Comparison of ENCODE assay signal across 19 mouse cellular contexts in the genomic region with DNA sequence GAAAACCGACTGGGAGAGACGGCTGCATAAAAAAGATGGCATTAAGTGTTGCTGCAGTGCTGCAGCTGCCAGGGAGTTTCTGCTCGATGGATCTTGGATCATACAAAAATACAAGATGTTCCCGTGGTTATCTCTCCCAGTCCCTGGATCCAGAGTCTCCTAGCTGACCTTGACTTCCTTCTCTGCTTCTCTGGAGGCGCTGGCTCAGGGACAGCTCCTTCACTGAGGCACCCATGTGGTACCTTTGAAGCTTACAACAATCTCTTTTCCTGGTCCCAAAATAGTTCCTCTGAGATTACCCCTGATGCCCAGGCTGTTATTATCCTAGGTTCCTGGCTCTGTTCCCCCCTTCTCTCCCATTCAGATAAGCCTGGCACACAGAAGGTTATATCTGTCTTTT.
DNase-seq lines count a peak whose midpoint lies in the region; ATAC-seq and TF ChIP-seq lines count a peak whose summit lies in the region.
"Had no signal": no experiment of that assay in that cellular context is flagged by ENCODE, and none has a peak within 500 bp of the region (broad histone marks: within the 10 kb centered on the region; RNA-seq: fewer than 3 reads in every experiment).

No protein-coding gene starts in this region.

- H3K4me2 ChIP-seq in heart, embryonic 12.5 days, result no peak overlapping the region
- H3K4me2 ChIP-seq: forebrain, embryonic 15.5 days; hindbrain, embryonic 15.5 days; liver, embryonic 12.5 days had no signal

- no peak overlapping the region for H3K4me3 ChIP-seq in heart, adult 2 months
- H3K4me3 ChIP-seq in heart, embryonic 12.5 days, result no peak overlapping the region
- no peak overlapping the region for H3K4me3 ChIP-seq in embryonic facial prominence, embryonic 10.5 days
- H3K4me3 ChIP-seq: forebrain, embryonic 15.5 days; hindbrain, embryonic 15.5 days; liver, embryonic 12.5 days had no signal

- no peaks in the 10 kb centered on the region for H3K36me3 ChIP-seq in heart, adult 2 months (ENCODE audit: control insufficient read depth, insufficient read depth, low read length)
- no peaks in the 10 kb centered on the region for H3K36me3 ChIP-seq in heart, embryonic 12.5 days
- no peaks in the 10 kb centered on the region for H3K36me3 ChIP-seq in embryonic facial prominence, embryonic 10.5 days (replicated peaks)
- H3K36me3 ChIP-seq: forebrain, embryonic 15.5 days; hindbrain, embryonic 15.5 days; liver, embryonic 12.5 days had no signal

- no peaks in the 10 kb centered on the region for H3K79me2 ChIP-seq in heart, adult 2 months (replicated peaks; ENCODE audit: control insufficient read depth, insufficient read depth, low read length)

- no peak overlapping the region; the same call in 1 of the 2 replicates for H3K9ac ChIP-seq in heart, adult 2 months (ENCODE audit: low read depth, low read length)
- H3K9ac ChIP-seq in heart, embryonic 12.5 days, result no peak overlapping the region
- H3K9ac ChIP-seq: forebrain, embryonic 15.5 days; hindbrain, embryonic 15.5 days; liver, embryonic 12.5 days had no signal

- DNase-seq in heart, adult 18-20 months, result peak; percentile 54 to 72
- no peak for DNase-seq in heart, postnatal 25 days (ENCODE audit: low spot score)
- peak in 1 of 2 experiments; percentile 62 for DNase-seq in heart, adult 2 months
- peak; percentile 12 for DNase-seq in heart, postnatal 4 days
- DNase-seq in embryonic facial prominence, embryonic 10.5 days (ENCODE audit: low spot score), result no peak
- no peak for DNase-seq in right cerebral cortex, postnatal 14 days
- DNase-seq: cerebellum, adult 2 months; embryo, embryonic 11 days; gastrocnemius, postnatal 10 days; kidney, adult 11 months; kidney, postnatal 14 days; left cerebral cortex, postnatal 4 days had no signal

- H3K27ac ChIP-seq in heart, adult 2 months, result peak overlapping the region; percentile 61
- H3K27ac ChIP-seq in heart, embryonic 12.5 days (ENCODE audit: poor library complexity, severe bottlenecking), result 0 out of 2 replicates have a peak overlapping the region, but pooled peaks have one; percentile 15
- no peak overlapping the region for H3K27ac ChIP-seq in embryonic facial prominence, embryonic 10.5 days (replicated peaks)
- H3K27ac ChIP-seq: forebrain, embryonic 15.5 days; hindbrain, embryonic 15.5 days; liver, embryonic 12.5 days had no signal

- H3K9me3 ChIP-seq in heart, embryonic 12.5 days (replicated peaks), result no peaks in the 10 kb centered on the region
- H3K9me3 ChIP-seq in embryonic facial prominence, embryonic 10.5 days, result no peaks in the 10 kb centered on the region
- H3K9me3 ChIP-seq: forebrain, embryonic 15.5 days; hindbrain, embryonic 15.5 days; liver, embryonic 12.5 days had no signal

- intact Hi-C loops in heart, postnatal 25 days (cut with DNase I), result loop anchor here (5.0 to 10.0 kb wide), 7 partner anchors 100 to 357 kb away; a partner anchor contains a TSS
- intact Hi-C loops in heart, adult 2 months (cut with DNase I), result loop anchor here (5.0 to 10.0 kb wide), 3 partner anchors 120 to 302 kb away; no protein-coding TSS in a partner anchor

- WGBS in heart, adult 2 months, result 32% methylated on average over 5 of the region's 5 CpGs
- WGBS in heart, embryonic 12.5 days, result 39% methylated on average over 5 of the region's 5 CpGs
- 89% methylated on average over 5 of the region's 5 CpGs for WGBS in embryonic facial prominence, embryonic 10.5 days

- no peak for TF ChIP-seq POLR2A in heart, adult 2 months (IDR thresholded peaks at IDR 0.05; ENCODE audit: insufficient read depth, low read depth, low read length)

- no peak for ATAC-seq in heart, embryonic 12.5 days (ENCODE audit: insufficient number of reproducible peaks, low FRiP score)
- ATAC-seq: CD4-positive, CD25-positive, alpha-beta regulatory T cell, adult 4 months; forebrain, embryonic 15.5 days; liver, embryonic 12.5 days; lung, postnatal 0 days; midbrain, embryonic 16.5 days had no signal

- TF ChIP-seq EP300 in heart, adult 2 months (IDR thresholded peaks at IDR 0.05; ENCODE audit: insufficient read depth, low read depth, low read length), result 0 out of 2 replicates have a peak, but pooled peaks have one; percentile 29

- TF ChIP-seq CTCF in heart, adult 2 months (IDR thresholded peaks at IDR 0.05), result no peak

- H3K27me3 ChIP-seq in heart, adult 2 months (ENCODE audit: control insufficient read depth, insufficient read depth, low read length), result no peaks in the 10 kb centered on the region
- H3K27me3 ChIP-seq in heart, embryonic 12.5 days (replicated peaks), result no peaks in the 10 kb centered on the region
- no peaks in the 10 kb centered on the region for H3K27me3 ChIP-seq in embryonic facial prominence, embryonic 10.5 days (replicated peaks; ENCODE audit: low read depth, poor library complexity, severe bottlenecking)
- H3K27me3 ChIP-seq: forebrain, embryonic 15.5 days; hindbrain, embryonic 15.5 days; liver, embryonic 12.5 days had no signal

- peaks cover 4% of the 10 kb centered on the region for H3K4me1 ChIP-seq in heart, adult 2 months (ENCODE audit: control insufficient read depth, insufficient read depth, low read length)
- peaks cover 34% of the 10 kb centered on the region for H3K4me1 ChIP-seq in heart, embryonic 12.5 days (replicated peaks)
- no peaks in the 10 kb centered on the region for H3K4me1 ChIP-seq in embryonic facial prominence, embryonic 10.5 days
- H3K4me1 ChIP-seq: forebrain, embryonic 15.5 days; hindbrain, embryonic 15.5 days; liver, embryonic 12.5 days had no signal

Comparison
In these comparisons a context has a peak if more than half of its experiments do, and no peak if none do; other contexts are left out.
1. DNase-seq: peak in heart, adult 18-20 months (2 of 2) and heart, postnatal 4 days (single experiment); none in heart, postnatal 25 days (single experiment), embryonic facial prominence, embryonic 10.5 days (single experiment) and right cerebral cortex, postnatal 14 days (single experiment).